Mouse (Mus musculus) megakaryocyte, adult 5-6 weeks (primary cell): ENCODE results near the gene Atat1. TPM values are rescaled to one million over a fixed set of nuclear protein-coding genes. Genes with fewer than 3 reads are reported as not detected.
A peak's percentile ranks its signal among the peaks of the same experiment; 100 is the strongest.

ENCODE experiments used
- ATAC-seq: 2 replicates; pipeline ENCODE4 v1.8.0; 2016; ENCODE audit warnings: mild to moderate bottlenecking, inconsistent platforms; ENCODE audit not compliant: poor library complexity, severe bottlenecking
- total RNA-seq, 2 experiments: library from RNA; stranded (forward) in 1 of 2; stranded (reverse) in 1 of 2; fragments of 153-499, 151-499 nt in 1 of 2; fragments of 221-1000, 200-1000 nt in 1 of 2; gene quantifications; 2 replicates each; pipeline versions ENCODE4 v1.2.3 to v1.2.4; 2015 to 2017

Atat1 gene
- total RNA-seq, 2 experiments from 2014 or later, result 5.2 to 10.1 TPM

- ATAC-seq, result peak; percentile 98
These were observed 30.4 kb downstream of the Atat1 start, which contains the start of gene Dhx16 for GRCm38 (mm10) chr17:35879245-35880057. Gene Dhx16 (plus strand): TSS chr17:35879819.

- ATAC-seq, result no peak
These were observed 35.2 kb downstream of the Atat1 start for GRCm38 (mm10) chr17:35874721-35875120.

- ATAC-seq, result peak; percentile 65
These were observed 35.9 kb downstream of the Atat1 start for GRCm38 (mm10) chr17:35873774-35874519.

- no peak for ATAC-seq
These were observed 38.8 kb downstream of the Atat1 start for GRCm38 (mm10) chr17:35870884-35871696.

- ATAC-seq, result peak; percentile 54
These were observed 39.6 kb downstream of the Atat1 start for GRCm38 (mm10) chr17:35870151-35870883.

- ATAC-seq, result no peak
These were observed 40.4 kb downstream of the Atat1 start for GRCm38 (mm10) chr17:35869346-35870067.

GRCm38 (mm10) chr17:35868961-35869345 is 40.9 kb downstream of the Atat1 start:
- no peak for ATAC-seq

GRCm38 (mm10) chr17:35868165-35868820 is 41.6 kb downstream of the Atat1 start:
- ATAC-seq, result peak; percentile 41

- 0 out of 2 replicates have a peak, but pooled peaks have one; percentile 16 for ATAC-seq
These were observed 42.7 kb downstream of the Atat1 start for GRCm38 (mm10) chr17:35866911-35867890.

GRCm38 (mm10) chr17:35866281-35866831 is 43.5 kb downstream of the Atat1 start:
- ATAC-seq, result no peak

- ATAC-seq, result peak; percentile 25
These were observed 44.2 kb downstream of the Atat1 start, which contains the start of gene Ppp1r18 for GRCm38 (mm10) chr17:35865481-35866280. Gene Ppp1r18 (plus strand): TSS chr17:35865593.

- ATAC-seq, result no peak
These were observed 45.0 kb downstream of the Atat1 start for GRCm38 (mm10) chr17:35864832-35865353.

- ATAC-seq, result peak; percentile 86
These were observed 48.5 kb downstream of the Atat1 start, which contains the start of gene Nrm for GRCm38 (mm10) chr17:35861198-35861857. Gene Nrm (plus strand): TSS chr17:35861318.

- no peak for ATAC-seq
These were observed 49.1 kb downstream of the Atat1 start for GRCm38 (mm10) chr17:35860831-35861197.

- ATAC-seq, result no peak
These were observed 50.0 kb downstream of the Atat1 start for GRCm38 (mm10) chr17:35859835-35860234.

- ATAC-seq, result no peak
These were observed 50.5 kb downstream of the Atat1 start for GRCm38 (mm10) chr17:35859371-35859770.
